Mouse (Mus musculus) E14TG2a.4 (cell line): ENCODE results near the gene Gm11985.

Source experiments
- CTCF ChIP-seq: conservative IDR thresholded peaks from 2 replicates; pipeline ENCODE4 v1.5.1; 2014; ENCODE audit warnings: low read length
- NANOG ChIP-seq: IDR thresholded peaks from 2 replicates; pipeline ENCODE4 v1.6.1; 2014; ENCODE audit warnings: borderline replicate concordance, low read length, mixed read lengths

- no peak for TF ChIP-seq CTCF
- no peak for TF ChIP-seq NANOG
Observed at GRCm38 (mm10) chr11:7147536-7147935, 40.8 kb downstream of the Gm11985 start.
